Mouse (Mus musculus) ES-Bruce4 (cell line): ENCODE measurements at regions not wholly inside any gene's neighbourhood (a gene's known extent, or its start where the extent isn't known, plus 50 kb on each side); places are given as distances from the start of the nearest gene placed in this dataset.

Source experiments
- CTCF ChIP-seq: IDR thresholded peaks from one replicate; pipeline ENCODE4 v1.8.1; 2011; ENCODE audit warnings: low read depth, low read length
- EP300 ChIP-seq: IDR thresholded peaks from 2 replicates; pipeline ENCODE4 v1.6.1; 2011; ENCODE audit warnings: low read depth, low read length; ENCODE audit not compliant: insufficient read depth

- no peak for TF ChIP-seq EP300
- TF ChIP-seq CTCF: no peak
Observed at GRCm38 (mm10) chr14:67992088-67992487, 1302.0 kb downstream of the Synb start.
